Mouse (Mus musculus) A20 (cell line): Measurements from ENCODE around the gene H1foo.
A peak's percentile ranks its signal among the peaks of the same experiment; 100 is the strongest.

ENCODE experiments used
- DNase-seq: peaks from one replicate; pipeline ENCODE4 v3.0.0-alpha.2; 2011; ENCODE audit warnings: low read depth, low spot score

H1foo gene

DNA sequence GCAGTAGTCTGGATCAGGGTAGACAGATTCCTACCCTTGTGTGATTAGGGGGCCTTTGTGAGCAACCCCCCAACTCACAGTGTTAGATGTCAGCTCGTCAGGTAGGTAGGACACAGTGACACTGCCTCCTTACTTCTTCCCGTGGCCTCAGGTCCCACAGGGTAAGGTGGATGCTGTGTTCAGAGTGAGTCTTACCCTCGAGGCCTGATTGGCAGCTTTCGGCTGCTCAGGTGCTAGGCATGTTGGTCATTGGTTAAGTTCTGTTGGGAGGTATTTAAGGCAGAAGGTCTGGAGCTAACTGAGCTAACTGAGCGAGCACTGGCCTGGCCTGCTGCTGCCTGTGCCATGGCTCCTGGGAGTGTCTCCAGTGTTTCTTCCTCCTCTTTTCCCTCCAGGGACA lies at the start of gene H1foo:
Gene H1foo, plus strand, starts transcription at position 301 of the 400 bp plus-strand sequence.
- DNase-seq: no peak

DNA sequence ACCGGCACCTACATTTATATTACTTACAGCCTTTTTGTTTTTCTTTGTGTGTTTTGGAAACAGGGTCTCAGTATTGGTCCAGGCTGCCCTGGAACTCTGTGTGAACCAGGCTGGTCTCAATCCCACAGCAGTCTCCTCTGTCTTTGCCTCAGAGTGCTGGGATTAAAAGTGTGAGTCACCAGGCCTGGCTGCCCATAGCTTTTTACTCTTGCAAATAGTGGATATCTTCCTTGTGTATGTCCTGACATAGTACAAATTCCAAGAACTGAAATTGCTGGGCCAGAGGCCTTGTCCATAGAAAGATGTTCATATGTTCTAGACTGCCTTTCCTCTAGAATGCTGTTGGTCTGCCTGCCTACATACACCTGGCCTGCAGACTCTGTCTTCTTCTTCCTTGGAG lies 48.4 kb upstream of the H1foo start:
- DNase-seq: no peak

DNA sequence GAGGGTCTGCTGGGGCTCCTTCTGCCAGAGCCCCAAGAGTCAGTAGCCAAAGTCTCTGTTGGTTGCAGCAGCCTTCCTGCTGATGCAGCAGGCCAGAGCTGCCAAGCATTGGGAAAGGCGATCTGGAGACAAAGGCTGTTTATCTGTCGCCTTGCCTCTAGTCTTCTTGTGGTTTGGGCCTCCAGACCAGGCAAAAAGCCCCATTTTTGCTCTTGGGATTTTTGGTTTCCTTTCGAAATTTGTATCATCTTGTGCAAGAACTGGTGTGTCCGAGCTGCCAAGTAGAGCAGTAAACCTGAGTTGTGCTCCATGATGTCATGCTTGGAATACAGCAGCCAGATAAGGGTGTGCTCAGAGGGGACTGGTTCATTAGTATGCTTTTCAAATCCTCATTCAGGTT lies 47.6 kb upstream of the H1foo start:
- DNase-seq: no peak

DNA sequence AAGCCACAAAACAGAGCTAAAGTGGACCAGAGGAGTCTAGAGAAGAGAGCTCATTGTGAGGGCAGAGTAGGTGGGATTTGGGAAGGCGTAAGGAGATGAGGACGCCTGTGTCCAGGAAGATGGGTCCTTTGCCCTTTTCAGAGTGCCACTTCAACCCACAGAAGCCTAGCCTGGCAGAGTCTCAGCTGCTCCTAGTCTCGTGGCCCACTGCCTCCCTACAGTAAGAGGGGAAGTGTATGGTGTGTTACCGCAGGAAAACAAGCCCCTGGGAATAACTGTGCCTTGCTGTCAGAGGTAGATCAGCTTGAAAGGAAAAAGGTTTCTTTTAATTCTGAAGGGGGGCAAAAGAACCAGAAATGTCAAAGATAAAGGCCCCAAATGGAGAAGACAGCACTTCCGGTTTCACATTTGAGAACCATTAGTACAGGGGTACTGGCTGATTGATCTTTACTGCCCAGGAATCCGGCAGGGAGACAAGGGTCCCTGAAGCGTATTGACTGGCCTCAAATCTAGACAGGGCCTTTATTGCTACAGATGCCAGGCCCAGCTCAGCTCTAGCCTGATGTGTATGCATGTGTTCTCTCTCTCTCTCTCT lies 46.7 kb upstream of the H1foo start:
- DNase-seq: no peak

DNA sequence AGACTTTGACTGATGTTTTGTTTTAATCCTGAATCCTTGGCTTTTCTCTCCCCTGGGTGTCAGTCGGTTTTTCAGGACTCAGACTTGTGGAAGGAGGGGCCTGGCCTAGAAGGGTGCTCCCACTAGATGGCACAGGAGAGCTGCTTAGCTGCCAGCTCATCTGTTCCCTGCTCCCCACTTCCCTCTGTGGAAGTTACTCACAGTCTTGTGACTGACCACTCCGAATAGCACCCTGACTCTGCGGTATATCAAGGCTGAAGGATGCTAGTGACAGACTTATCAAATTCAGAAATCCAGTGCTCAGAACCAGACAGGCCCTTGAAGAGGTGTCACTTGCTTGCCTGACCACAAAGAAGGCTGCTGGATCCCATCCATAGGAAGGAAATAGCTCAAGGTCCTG lies 43.7 kb upstream of the H1foo start:
- DNase-seq: peak; percentile 44

DNA sequence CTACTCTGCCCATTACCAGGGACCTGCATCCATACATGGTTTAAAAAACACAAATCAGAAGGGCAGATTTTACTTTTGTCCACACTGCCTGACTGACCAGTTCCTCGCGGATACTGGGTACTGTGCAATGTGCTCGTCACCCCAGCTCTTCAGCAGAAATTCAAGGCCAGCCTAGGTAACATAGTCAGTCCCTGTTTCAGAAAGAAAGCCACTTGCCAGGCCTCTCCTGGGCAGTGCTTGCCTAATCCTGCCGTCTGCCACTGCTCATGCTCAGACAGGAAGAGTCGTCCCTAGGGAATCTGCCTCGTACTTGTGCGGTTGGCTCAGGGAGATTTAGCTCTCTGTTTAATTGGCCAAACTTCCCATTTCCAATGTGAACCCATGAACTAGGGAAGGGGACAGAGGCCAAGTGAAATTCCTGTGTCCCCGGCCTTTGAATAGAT lies 43.2 kb upstream of the H1foo start:
- DNase-seq: no peak

DNA sequence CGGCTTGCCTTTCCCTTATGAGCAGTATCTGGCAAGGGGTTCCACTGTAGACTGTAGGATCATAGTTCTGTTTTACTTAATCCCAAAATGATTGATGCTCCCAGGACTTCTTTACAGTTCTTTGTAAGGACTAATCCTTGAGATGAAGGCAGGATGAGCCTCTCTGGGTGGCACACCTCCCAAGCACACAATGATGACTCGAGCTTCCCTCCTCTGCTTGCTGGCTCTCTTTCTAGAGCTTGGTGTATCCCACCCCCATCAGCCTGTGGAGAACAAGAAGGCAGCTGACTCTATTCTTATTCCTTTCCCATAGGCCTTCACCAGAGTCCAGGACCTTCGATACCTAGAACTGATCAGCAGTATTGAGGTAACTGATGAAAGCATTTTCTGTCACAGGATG lies 42.2 kb upstream of the H1foo start:
- no peak for DNase-seq

DNA sequence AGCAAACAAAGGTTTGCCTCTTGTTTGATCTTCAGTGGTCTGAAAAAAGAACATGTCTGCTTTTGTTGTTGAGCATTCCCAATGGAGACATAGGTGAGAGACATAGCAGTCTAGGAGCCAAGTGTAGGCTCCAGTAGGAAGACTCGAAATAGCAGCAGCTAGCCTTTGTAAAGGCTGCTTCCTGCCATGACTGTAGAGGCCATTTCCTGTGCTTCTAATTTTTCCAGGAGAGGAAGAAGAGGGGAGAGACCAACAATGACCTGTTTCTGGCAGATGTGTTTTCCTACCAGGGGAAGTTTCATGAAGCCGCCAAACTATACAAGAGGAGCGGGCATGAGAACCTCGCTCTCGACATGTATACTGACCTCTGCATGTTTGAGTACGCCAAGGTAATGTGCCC lies 39.2 kb upstream of the H1foo start:
- DNase-seq: no peak

DNA sequence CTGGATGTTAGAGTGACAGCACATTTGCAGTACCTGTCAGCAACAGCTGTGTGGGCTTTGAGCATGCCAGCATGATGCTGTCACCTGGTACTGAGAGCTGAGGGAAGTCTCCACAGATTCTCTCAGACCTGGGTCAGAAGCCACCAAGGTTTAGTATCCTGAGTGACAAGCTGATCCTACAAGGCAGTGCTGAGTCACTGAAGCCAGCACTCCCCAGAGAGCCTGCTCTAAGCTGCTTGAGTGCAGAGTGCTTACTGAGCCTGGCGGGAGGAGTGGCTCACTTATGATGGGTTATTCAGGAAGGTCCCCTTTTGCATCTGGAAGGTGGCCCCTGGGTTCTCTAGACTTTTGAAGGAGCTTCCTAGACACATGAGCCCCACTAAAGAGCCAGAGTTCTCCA lies 38.3 kb upstream of the H1foo start:
- no peak for DNase-seq

DNA sequence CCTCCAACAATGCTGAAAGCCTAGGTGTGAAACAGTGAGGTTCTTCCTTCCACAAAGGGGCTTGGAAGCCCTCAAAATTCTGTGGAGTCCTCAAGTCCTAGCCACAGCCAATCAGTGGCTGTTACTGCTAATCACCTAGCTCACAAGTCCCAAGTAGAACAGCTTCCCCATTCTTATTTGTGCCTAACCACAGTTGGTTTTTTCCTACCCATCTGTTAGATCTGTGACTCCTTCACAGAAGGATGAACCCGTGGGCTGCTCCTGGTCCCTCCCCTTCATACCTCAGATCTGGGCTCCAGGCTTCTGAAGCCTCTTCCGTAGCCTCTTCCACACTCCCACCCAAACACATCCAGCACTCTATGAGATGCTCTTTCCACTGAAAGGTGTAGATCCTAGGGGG lies 37.9 kb upstream of the H1foo start:
- no peak for DNase-seq

DNA sequence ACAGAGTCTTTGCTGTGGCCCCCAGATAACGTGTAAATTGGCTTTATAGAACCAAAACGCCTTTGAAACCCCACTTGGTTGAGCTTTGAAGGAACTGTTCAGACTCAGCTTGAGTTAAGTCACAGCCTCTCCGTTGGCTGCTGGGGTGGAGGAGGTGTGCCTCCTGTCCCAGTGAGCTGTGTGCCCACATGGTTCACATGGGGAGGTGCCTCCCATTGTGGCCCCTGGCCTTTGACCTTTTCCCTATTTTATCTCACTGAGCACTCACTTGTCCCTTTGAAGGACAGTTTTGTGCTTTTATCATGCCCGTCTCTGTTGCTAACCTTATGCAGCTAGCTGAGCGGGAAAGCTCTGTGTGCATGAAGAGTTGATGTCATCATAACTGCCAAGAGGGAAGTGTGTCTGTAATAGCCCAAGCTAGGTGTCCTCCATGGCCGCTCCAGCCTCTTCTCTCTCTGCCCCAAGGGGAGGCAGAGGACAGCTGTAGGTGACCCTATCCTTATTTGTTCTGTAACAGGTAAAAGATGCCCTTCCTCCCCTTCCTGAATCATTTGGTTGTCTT lies 36.2 kb upstream of the H1foo start:
- no peak for DNase-seq

DNA sequence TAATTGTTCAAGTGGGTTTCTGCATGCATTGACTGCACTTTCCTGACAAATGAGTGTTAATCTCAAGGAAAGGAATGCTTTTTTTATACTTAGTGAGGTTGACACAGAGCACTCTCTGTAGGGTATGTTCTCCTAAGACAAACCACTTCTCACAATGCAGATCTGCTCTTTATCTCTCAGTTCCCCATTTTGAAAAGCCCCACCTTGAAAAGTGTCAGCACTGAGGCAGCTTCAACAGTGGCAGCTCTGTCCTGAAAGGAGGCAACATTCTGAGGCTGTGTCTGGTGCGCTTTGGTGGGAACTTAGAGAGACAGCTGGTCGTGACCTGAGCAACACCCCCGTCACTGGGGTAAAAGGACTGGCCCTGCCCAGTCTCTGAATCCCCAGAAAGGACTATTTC lies 35.7 kb upstream of the H1foo start:
- peak; percentile 69 for DNase-seq

DNA sequence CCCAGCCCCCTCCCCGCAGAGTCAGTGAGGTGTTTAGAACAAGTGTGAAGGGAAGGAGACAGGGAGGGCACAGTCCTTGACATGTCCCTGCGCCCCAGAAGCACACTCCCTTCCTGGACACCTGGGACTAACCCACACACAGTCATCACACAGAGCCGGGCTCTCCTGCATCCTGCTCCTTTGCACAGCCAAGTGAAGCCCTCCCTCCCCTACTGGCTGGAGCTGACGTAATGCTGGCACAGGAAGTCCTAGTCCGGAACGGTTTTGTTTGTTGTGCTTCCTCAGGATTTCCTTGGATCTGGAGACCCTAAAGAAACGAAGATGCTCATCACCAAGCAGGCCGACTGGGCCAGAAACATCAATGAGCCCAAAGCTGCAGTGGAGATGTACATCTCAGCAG lies 34.8 kb upstream of the H1foo start:
- no peak for DNase-seq

DNA sequence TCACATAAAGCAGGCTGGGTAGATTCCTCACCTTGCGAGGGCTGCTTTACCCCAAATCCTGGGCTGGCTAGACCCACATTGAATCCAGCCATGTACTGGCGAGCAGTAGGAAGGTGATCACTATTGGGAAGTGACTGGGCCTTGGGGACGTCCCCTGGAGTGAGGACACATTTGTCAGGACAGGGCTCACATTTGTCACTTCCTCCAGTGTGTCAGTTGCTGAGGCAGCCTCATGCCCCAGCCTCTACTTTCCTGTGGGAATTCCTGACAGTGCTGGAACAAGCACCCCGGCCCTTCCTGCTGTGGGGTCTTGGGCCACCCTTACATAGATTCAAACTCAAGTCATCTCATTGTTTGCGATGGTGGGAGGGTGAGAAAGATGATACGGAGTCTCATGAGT lies 33.0 kb upstream of the H1foo start:
- DNase-seq: no peak

DNA sequence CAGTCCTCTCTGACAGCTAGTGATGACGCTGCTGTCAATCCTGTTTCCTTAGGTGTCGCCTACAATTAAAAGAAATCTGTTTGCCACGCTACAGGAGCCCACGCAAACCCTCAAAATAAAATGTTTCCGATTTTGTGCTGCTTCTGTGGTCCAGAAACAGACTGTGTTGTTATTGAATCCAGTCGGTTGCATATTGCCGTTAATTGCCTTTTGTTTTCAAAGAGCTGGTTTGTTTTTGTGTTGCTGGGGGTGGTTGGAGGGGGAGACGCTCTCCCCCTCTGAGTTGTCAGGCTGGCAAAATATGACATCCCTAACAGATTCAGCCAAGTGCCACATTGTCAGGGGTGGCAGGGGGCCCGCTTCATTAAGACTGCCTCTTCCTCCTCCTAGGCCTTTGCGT lies 31.3 kb upstream of the H1foo start:
- no peak for DNase-seq

DNA sequence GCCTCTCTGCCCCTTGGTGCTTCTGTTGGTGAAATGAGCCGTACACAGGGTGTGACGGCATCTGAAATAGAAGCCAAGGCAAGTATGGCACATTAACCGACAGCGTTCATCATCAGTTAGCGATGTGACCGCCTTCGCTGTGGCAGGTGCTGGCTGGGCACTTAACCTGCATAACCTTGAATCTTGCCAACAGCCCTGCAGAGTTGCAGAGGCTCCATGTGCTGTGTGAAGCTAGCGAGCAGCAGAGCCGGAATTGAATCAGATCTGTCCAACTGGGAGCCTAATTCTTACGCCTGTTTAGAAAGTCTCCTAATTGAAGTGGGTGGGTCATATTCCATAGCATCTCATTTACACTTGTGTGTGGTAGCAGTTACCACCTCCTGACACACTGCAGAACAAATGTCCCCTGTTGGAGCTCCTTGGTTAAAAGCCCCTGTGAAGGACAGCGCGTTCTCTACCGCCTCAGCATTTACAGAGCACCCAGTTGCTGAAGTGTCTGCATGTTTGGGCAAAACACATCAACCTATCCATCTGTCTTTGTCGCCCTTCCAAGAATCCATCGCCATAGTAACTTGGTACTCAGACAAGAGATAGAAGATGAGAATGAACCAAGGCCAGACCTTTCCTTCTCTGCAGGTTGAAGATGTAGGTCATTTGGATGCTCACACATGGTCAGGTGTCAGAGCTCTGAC lies 30.1 kb upstream of the H1foo start:
- DNase-seq: no peak

DNA sequence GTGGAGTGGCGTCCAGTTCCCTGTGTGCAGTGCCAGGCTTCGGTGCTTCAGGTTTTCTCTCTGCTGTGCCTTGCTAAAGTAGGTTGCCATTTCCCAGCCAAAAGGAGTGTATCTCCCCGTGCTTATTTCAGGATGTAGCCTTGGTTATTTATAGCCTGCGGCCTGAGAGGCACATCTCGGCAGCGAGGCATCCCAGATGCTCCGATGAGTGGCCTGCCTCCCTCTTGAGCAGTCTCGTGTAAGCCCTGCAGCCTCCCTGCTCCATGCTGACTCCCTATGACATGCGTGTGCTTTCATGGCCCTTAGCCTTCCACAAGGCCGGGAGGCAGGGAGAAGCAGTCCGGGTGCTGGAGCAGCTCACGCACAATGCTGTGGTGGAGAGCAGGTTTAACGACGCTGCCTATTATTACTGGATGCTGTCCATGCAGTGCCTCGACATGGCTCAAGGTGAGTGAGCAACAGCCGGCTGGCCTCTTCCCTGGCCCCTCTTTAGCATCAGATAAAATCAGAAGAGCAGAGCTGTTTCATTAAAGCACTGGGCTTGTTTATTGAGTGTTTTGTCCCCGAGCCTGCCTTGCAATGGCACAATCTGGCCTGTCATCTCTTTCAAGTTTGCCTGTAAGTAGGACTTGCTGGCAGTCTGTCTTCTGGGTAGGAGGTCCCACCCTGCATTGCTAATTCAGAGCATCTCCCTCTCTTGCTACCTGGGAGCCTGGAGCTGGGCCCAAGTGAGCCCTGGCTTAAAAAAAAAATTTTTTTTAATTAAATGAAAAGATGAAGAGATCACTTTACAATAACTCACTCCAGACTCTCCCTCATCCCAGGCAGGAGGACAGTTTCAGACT lies 28.9 kb upstream of the H1foo start:
- DNase-seq: no peak

DNA sequence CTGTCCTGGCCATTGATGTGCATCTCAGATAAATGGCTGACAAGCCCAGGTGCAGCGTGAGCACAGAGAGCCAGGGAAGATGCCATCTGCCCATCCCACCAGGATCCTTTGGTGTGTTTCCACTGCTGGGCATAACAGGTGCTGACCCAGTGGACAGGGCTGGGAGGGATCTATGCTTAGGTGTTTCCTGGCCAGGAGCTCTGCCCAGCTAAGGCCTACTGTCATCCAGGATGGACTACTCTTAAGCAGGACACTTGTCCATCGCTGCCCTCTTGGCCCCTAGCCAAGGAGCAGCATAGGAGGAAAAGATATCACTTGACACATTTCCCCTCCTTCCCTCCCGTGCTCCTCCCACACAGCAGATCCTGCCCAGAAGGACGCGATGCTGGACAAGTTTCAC lies 28.1 kb upstream of the H1foo start:
- DNase-seq: no peak

DNA sequence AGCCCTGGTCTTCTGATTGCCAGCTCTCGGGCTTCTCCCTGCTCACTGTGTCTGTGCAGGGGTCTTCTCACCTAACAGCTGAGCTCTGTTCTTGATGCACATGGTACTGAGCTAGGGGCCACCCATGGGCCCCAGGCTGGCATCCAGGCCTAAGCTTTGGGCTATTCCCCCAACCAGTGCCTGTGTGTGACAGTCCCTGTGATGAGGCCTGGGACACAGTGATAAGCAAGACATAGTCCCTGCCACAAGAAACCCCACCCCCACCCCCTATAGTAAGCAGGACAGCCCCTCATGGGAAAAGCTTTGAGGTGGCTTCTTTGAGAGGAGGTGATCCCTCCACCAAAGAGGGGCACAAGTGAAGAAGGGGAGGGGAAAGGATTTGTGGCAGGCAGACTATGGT lies 26.1 kb upstream of the H1foo start:
- no peak for DNase-seq

DNA sequence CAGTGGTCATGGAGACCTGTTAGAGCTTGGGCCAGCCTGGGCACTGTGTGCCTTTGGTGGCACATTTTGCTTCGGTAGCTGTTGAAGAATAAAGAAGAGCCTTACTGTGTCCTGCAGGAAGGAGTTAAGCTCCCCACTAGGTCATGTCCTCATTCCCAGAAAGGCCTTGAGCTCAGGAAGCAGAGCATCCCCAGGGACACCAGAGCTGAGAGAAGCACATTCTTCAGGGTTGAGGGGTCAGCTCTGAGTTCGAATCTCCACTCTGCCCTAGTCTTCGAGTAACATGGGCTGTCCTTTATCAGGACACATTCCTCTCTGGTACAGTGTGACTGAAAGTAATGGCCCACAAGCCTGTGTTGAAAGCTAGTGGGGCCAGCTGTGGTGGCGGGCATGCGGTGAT lies 24.9 kb upstream of the H1foo start:
- no peak for DNase-seq

DNA sequence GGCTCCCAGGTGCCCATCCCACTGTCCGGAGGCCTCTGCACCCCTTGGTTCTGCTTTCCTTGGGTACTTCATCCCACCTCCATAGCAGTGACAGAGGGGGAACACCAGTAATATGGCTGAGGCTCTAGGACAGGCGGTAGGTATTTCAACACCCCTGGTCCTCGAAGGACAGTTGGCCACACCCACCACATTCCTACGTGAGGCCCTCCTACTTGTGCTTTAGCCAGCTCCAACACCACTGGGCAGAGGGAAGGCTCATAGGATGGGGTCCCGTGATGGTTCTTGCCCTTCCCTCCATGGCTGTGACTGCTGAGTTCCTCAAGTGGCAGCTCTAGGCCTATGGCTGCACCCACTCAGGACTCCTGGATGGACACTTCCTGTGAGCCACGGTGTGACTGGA lies 19.9 kb upstream of the H1foo start:
- no peak for DNase-seq

DNA sequence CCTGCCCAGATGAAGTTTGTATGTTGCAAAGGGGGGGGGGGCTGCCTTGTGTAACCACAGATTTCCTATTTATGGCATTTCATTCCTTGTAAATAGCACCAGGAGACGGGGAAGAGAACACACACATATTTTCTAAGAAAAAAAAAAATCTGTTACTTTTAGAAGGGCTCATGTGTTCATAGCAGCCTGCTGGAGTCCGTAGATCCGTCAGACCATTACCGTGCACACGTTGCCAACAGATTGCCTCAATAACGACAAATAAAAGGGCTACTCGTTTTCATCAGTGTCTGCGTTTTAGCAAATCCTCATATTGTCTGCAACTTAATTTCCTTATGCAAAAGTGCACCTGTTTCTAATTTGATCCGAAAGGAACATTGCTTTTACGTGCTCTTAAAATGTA lies 18.3 kb upstream of the H1foo start:
- DNase-seq: no peak
